Mouse (Mus musculus) ovary, postnatal 14 days (tissue): ENCODE data around the gene Secisbp2.

Experiments used
- DNase-seq: peaks from one replicate; pipeline ENCODE4 v3.0.0; 2022; ENCODE audit warnings: low spot score

Gene Secisbp2

GRCm38 (mm10) chr13:51685290-51685966 is 33.9 kb downstream of the Secisbp2 start:
- DNase-seq: no peak

GRCm38 (mm10) chr13:51686966-51687365 is 35.5 kb downstream of the Secisbp2 start:
- no peak for DNase-seq

GRCm38 (mm10) chr13:51688688-51689087 is 37.2 kb downstream of the Secisbp2 start:
- no peak for DNase-seq

- DNase-seq: no peak
These were observed 45.0 kb downstream of the Secisbp2 start for GRCm38 (mm10) chr13:51696481-51696880.

GRCm38 (mm10) chr13:51697455-51697854 is 46.0 kb downstream of the Secisbp2 start:
- no peak for DNase-seq

GRCm38 (mm10) chr13:51697897-51698296 is 46.4 kb downstream of the Secisbp2 start:
- DNase-seq: no peak

- no peak for DNase-seq
These were observed 46.8 kb downstream of the Secisbp2 start for GRCm38 (mm10) chr13:51698318-51698717.

- no peak for DNase-seq
These were observed 52.4 kb downstream of the Secisbp2 start for GRCm38 (mm10) chr13:51703893-51704292.

- DNase-seq: no peak
These were observed 54.7 kb downstream of the Secisbp2 start for GRCm38 (mm10) chr13:51705882-51706854.

- DNase-seq: no peak
These were observed 59.2 kb downstream of the Secisbp2 start for GRCm38 (mm10) chr13:51710738-51711137.

GRCm38 (mm10) chr13:51712022-51712421 is 60.5 kb downstream of the Secisbp2 start:
- DNase-seq: no peak

GRCm38 (mm10) chr13:51716350-51717263 is 65.1 kb downstream of the Secisbp2 start:
- no peak for DNase-seq

GRCm38 (mm10) chr13:51719256-51719655 is 67.8 kb downstream of the Secisbp2 start:
- no peak for DNase-seq

GRCm38 (mm10) chr13:51720556-51720955 is 69.1 kb downstream of the Secisbp2 start:
- DNase-seq: no peak

- no peak for DNase-seq
These were observed 71.6 kb downstream of the Secisbp2 start for GRCm38 (mm10) chr13:51723114-51723513.

- no peak for DNase-seq
These were observed 73.1 kb downstream of the Secisbp2 start for GRCm38 (mm10) chr13:51724566-51724965.

- no peak for DNase-seq
These were observed 73.9 kb downstream of the Secisbp2 start for GRCm38 (mm10) chr13:51725446-51725845.

GRCm38 (mm10) chr13:51725926-51726574 is 74.6 kb downstream of the Secisbp2 start:
- no peak for DNase-seq

- no peak for DNase-seq
These were observed 75.9 kb downstream of the Secisbp2 start for GRCm38 (mm10) chr13:51727364-51727763.

GRCm38 (mm10) chr13:51729887-51730361 is 78.4 kb downstream of the Secisbp2 start:
- DNase-seq: no peak

- DNase-seq: no peak
These were observed 80.0 kb downstream of the Secisbp2 start for GRCm38 (mm10) chr13:51731474-51731873.
